Mouse (Mus musculus) natural killer cell, adult 2 months (primary cell): ENCODE results near the gene Usp29.
"Not testable (repeated sequence)": the region's sequence is repeated elsewhere in the genome, so short reads cannot be mapped to it uniquely, and the experiment has no call there.

Source experiments
- DNase-seq, 2 experiments: peaks; one replicate each; pipeline ENCODE4 v3.0.0; 2022; ENCODE audit warnings: low spot score in 2 of 2

Usp29 gene

GRCm38 (mm10) chr7:6925926-6926730 lies 195.8 kb downstream of the Usp29 start:
- no peak for DNase-seq

- DNase-seq: no peak
These were observed 196.3 kb downstream of the Usp29 start for GRCm38 (mm10) chr7:6926731-6926995.

GRCm38 (mm10) chr7:6929286-6929685 lies 198.9 kb downstream of the Usp29 start:
- DNase-seq: no peak

- DNase-seq: no peak
These were observed 204.4 kb downstream of the Usp29 start for GRCm38 (mm10) chr7:6934741-6935140.

- peak; percentile 16 to 51 for DNase-seq
These were observed 206.7 kb downstream of the Usp29 start for GRCm38 (mm10) chr7:6937040-6937439.

- no peak for DNase-seq
These were observed 210.4 kb downstream of the Usp29 start for GRCm38 (mm10) chr7:6940761-6941231.

GRCm38 (mm10) chr7:6948061-6948460 lies 217.7 kb downstream of the Usp29 start:
- not testable (repeated sequence) for DNase-seq

- DNase-seq: no peak
These were observed 226.2 kb downstream of the Usp29 start for GRCm38 (mm10) chr7:6956576-6956975.

GRCm38 (mm10) chr7:6958574-6958973 lies 228.2 kb downstream of the Usp29 start:
- no peak for DNase-seq

- DNase-seq: no peak
These were observed 243.2 kb downstream of the Usp29 start for GRCm38 (mm10) chr7:6973566-6973965.

GRCm38 (mm10) chr7:6976890-6977289 lies 246.5 kb downstream of the Usp29 start:
- no peak for DNase-seq

- not testable (repeated sequence) for DNase-seq
These were observed 264.9 kb downstream of the Usp29 start, which contains the start of gene Aurkc for GRCm38 (mm10) chr7:6995251-6995650. Gene Aurkc, plus strand, starts transcription at chr7:6995300.

GRCm38 (mm10) chr7:6998914-6999313 lies 268.5 kb downstream of the Usp29 start:
- DNase-seq: not testable (repeated sequence)

GRCm38 (mm10) chr7:7005441-7005840 lies 275.1 kb downstream of the Usp29 start:
- not testable (repeated sequence) for DNase-seq
